Mouse (Mus musculus) heart, postnatal 4 days (tissue): ENCODE data around the gene Urad. TPM values are rescaled to one million over a fixed set of nuclear protein-coding genes. Genes with fewer than 3 reads are reported as not detected.

Experiments
- DNase-seq: peaks from one replicate; pipeline ENCODE4 v3.0.0; 2021
- total RNA-seq, 2 experiments: library from RNA; stranded (reverse); gene quantifications; 2 replicates each; pipeline ENCODE4 v1.2.3; 2021

Gene Urad
- total RNA-seq, result not detected

DNA sequence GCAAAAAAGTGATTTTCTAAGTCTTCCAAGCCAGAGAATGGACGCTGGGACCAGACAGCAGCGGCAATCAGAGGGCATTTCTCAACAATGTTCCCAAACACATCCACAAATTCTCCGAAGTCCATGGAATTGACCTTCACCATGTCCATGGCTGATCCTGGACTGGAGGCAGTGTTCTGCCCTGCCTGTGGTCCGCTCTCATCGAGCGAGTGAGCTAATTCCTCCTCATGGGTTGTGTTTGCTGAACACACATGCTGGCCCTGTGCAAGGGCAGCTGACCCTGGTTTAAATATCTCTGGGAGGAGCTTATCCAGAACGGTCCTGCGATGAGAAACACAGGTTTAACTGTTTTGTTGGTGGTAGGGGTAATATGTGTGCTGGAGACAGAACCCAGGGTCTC, at the start of gene Urad:
TSS of gene Urad (minus strand) at position 258 of the 400 bp plus-strand sequence.
- DNase-seq, result no peak

DNA sequence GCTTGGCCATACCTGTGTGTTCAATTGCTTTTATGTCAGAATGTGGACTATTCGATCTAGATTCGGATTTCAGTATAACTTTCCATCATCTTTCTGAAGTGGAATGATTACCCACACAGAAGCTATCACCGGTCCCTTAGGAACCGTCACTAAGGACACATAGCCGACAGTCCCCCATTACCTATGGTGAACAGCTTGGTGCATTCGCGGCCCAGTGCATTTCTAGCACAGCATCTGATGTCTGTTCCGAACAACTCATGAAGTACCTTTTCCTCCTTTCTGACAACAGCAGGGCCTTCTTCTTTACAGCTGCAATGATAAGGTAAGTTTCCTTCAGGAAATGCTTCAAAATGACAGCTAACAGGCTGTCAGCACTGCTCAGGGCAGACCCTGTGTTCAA, 48.0 kb upstream of the Urad start:
- no peak for DNase-seq

DNA sequence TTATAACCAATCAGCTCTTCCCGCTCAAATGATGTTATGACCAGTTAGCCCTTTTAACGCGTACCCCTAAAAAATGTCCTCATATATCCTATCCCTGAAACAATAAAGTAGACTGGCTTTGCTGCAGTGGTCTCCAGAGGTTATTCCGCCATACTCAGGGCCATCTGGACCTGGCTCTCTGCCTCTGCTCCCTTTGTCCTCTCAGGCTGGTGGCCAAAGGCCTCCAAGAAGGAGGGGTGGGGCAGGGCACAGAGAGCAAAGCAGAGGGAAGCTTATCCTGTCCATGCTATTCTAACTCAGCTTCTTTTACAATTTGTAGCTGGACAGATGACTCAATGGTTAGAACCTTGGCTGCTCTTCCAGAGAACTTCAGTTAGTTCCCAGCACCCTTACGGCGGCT, 46.0 kb upstream of the Urad start:
- DNase-seq, result no peak

DNA sequence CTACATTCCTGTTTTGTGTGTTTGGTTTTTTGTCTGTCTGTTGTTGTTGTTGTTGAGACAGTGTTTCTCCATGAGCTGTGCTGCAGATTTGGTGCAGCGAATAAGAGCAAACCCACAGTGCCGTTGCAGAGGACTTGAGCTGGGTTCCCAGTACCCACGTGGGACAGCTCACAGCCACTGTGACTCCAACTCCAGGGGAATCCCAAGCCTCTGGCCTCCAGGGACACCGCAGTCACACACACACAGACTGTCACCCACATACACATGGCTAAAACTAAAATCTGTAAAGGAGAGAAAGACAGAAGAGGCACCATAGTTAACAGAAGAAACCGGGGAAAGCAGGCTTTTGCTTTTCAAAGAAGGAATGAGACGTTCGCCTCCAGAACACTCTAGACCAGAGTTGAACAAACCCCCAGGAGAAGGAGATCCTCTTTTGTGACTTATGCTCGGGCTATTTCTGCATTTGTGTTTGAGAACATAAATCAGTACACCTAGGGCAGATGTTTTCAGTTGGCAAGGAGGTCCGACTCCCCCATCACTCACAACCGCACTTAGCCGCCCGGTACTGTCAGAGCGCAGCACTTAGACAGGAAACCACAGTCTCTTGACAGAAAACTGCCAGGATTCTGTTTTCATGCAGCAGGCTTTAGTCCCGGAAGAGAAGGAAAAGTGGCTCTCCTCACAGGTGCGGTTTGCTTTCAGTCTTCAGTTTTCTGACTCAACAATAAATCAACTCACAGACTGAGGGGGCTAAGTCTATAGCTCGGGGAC, 43.9 kb upstream of the Urad start:
- no peak for DNase-seq

DNA sequence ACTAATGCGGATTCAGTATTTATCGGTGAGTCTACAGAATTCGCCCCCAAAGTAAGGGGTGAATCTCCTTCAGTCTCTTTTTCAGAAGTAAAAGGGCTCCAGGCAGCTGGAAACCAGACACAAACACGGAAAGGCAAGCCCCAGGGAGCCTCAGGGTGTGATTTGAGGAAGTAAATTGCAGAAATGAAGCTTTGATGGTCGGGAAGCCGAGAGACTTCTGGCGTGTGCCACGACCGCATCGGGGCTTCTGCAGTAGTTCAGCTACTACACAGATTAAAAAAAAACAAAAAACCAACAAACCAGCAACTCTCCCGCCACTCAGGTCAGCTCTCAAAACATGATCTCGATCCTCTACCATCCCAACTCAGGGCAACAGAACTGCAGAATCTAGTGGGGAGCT, 40.8 kb upstream of the Urad start:
- no peak for DNase-seq

DNA sequence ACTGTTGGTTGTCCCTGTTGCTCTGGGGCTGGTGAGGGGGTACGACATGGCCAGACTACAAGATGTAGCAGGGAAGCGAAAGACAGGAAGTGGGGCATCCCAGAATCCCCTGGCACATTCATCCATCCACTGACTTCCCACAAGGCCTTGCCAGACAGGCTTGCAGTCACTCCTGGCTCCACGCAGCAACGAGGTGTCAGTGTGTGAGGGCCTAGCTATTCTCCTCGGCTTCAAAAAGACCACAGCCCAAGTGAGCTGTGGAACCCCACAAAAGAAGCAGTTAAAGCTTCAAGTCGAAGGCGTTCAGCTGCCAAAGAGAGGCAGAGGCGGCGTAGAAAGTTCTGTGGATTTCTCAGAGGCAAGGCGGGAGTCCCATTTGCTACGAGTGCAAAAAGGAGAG, 36.2 kb upstream of the Urad start:
- DNase-seq, result no peak

DNA sequence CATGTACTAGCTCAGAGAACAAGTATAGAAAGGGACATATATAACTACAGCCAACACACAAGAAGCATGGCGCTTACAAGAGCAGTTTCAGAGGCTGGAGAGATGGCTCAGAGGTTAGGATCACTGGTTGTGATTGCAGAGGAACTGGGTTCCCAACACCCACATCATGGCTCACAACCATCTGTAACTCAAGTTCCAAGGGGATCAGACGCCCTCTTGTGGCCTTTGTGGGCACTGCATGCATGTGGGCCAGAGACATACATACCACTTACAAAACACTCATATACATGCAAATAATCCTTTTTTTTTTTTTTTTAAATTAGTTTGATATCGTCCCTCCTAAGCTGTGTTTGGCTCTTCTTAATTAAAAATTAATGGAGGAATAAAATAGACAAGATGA, 35.3 kb upstream of the Urad start:
- peak; percentile 21 for DNase-seq

DNA sequence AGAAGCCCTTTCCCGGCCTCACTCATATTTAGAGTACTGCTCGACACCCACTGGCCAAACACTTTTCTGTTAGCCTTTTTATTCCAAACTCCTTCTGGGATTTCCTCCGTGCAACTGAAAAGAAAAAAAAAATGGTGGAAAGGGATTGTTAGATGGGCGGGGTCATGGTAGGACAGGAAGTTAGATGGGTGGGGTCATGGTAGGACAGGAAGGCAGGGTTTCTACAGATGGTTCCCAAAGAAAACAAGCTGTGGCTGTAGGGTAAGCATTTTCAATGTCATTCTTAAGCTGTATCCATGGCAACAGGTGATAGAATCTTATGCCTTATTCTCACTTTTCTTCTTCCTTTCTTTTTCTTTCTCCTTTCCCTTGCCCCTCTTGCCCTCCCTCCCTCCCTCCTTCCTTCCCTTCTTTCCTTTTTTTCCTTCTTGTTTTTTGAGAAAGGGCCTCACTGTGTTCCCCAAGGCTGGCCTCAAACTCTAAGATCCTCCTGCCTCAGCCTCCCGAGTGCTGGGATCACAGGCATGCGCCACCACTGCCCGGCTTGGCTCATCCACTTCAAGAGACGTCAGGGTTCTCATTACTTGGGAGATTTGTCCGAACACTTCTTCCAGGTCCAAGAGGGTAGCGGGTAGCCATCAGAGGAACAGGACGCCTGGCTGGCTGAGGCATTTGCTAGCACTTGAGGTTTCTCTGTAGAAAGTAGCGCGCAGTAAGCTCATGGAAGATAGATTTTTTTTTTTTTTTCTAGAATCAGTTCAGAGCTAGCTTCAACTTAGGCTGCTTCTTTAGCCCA, 34.2 kb upstream of the Urad start:
- DNase-seq, result no peak

DNA sequence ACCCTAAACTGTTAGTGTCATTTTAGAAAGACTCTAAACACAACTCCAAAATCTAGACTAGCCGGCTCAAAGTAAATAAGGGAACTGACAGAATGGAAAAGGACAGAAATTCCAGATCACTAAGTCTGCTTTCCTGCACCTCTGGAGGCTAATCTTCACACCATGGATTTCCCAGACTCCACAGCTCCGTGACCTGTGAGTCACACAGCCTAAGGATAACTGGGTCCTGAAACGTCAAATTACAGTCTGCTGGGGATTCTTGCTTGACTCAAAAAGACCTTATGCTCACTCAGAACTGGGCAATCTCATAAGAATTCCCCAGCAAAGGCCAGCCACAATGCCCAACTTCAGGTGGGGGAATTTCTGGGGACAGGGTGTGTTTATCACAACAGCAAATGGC, 33.5 kb upstream of the Urad start:
- DNase-seq, result no peak

DNA sequence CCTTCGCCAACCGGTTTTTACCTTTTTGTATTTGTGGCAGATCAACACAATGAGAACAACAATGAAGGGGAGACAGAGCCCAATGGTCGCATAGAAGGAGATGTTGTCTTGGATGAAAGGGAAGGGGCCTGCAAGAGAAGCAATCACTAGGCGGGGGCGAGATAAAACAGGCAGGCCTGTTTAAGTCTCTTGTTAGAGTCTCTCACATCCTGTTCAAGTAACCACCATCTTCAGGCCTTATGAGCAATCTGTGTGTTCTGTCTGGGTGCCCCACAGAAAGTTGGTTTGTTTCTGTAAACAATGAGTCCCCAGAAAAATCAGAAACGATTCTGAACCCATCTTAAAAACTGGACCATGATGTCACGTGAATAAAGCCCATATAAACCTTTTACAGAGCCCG, 32.7 kb upstream of the Urad start:
- DNase-seq, result no peak

DNA sequence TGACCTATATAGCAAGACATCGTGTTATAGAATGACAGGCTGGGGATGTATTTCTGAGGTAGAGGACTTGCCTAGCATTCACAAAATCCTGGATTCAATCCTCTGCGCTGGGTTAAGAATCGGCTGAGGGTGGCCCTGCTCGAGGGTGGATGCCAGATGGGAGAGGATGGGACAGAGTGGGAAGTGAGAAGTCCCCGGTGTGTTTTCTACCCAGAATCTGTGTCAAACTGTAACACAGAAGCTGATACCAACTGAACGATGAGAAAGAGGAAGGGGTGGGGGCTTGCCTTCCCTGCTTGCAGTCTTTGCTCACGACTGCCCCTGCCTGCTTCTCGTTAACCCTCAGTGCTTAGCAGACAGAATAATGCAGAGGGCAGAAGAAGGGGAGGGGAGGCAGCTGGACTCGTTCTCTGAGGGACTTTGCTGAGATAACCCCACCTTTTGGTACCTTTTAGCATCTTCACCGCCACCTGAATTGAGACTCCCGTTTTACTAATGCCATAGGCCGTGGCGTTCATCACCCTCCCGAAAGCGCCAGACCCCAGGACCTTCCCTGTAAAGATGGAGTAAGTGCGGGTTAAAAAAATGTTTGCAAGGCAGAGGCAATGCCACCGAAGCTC, 32.0 kb upstream of the Urad start:
- no peak for DNase-seq

DNA sequence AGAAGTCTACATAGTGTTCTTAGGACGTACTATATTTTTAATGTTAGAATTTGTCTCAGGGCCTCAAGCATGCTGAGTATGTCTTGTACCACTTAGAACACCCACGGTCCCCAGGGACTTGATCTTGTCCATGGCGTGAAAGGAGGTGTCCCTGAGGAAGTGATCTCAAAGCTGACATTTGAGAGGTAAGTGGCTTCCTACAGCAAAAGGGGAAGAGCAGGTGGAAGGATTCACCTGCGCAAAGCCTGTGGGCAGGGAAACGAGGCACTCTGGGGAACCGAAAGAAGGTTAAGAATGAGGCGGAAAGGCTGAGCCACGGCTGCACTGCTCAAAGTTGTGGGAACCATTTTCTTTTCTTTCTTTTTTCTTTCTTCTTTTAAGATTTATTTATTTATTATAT, 29.7 kb upstream of the Urad start:
- DNase-seq, result no peak

DNA sequence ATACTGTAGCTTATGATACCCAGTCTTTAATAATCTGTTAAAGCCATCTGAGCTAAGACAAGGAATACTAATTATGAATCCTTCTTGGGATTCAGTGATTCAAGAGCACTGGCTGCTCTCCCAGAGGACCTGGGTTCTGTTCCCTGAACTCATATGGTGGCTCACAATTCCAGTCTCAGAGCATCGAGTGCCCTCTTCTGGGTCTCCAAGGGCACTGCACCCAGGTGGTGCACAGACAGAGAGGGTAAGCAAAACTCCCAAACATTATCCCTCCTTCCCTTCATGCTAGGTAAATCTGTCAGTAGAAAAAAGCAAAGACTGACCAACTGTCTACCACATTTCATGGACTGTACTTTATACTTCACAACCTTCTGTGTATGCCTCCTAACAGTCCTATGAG, 23.7 kb upstream of the Urad start:
- no peak for DNase-seq

DNA sequence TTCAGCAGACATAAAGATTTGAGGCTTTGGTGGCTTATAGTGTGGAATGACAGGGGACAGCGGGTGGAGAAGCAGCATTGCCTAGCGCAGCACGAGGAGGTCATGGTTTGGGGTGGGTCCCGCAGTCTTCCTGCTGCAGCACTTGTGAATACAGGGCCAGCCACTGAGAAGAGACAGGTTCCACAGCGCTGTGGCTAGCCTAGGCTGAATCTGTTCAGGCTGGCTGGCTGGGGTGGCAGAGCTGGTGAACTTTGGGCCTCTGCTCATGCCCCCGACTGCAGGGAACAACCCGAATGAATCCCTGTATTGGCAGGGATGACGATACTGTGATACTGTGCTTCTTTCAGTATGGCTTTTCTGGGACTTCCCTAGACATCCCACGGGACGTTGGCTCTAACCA, 21.7 kb upstream of the Urad start:
- no peak for DNase-seq

DNA sequence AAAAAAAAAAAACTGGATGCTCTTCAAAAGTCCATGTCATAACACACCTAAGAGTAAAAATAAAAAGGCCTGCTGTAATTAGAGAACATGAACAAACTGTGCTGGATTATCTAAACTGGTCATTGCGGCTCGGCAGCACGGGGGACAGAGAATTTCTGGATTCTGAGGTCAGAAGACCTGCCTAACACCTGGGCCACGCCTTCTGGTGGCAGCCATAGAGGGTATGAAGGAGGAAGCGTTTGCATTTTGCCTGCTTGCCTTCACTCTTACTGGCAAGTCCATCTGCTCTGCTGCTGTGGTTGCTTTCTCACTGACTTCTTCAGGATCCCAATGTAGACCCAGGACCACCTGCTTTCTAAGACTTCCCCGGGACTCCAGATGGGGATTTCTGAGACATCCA, 20.7 kb upstream of the Urad start:
- DNase-seq, result no peak

DNA sequence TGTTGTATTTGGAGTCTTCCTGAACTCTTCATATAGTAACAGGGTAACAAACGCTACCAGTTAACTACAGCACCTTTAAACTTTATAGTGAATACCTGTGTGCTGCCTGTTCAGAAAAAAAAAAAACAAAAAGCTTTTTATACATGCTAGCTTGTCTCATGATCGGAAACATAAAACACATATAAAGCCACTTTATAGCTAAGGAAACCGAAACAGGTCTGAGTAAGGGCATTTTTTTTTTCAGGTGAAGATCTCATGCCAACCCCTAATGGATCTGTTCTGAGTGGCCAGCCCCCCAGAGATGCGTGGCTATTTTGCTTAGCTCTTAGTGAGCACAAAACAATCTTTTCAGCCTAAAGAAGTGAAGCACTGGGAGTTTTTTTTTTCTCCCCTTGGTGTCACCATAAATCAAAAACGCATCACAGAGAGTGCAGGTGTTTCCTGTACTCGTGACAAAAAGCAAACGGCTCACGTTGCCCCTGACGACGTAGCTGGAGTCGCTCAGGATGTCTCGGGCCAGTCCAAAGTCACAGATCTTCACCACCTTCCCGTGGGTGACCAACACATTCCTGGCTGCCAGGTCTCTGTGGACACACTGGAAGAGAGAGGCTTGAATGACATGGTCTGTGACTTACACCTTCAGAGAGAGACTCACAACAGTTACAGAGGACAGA, 18.6 kb upstream of the Urad start:
- DNase-seq, result no peak

DNA sequence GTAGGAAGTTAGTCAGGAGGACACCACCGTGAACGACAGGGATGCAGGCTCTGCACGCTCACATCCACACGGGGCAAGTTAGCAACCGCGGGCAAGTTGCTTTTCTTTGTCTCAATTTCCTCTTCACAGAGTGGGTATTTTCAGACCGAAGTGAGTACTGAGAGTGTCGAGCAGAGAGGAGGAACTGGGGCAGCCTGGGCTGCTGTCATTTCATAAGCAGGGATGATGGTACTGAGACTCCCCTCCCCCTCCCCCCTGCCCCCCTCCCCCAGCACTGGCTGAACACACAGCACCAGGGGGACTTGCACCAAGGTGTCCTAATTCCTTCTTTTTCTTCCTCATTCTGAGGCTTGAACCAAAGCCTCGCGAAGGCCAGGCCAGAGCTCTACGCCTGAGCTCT, 17.3 kb upstream of the Urad start:
- no peak for DNase-seq

DNA sequence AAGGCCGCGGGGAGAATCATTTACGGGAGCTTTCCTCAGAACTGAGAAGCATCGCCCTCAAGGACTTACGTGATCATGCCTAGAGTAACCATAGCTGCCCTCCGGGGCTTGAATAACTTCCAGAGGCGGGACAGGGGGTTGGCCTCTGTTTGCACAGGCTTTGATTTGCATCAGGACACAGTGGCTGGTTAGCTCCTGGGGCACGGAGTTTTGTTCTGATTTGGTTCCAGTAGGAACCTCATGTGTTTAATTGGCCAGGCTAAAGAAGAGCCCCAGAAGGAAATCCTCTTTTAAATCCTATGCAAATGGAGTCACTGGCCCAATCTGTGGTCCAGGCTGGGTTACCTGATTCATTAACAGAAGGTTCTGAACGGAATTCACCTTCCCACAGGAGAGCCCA, 16.7 kb upstream of the Urad start:
- DNase-seq, result no peak

DNA sequence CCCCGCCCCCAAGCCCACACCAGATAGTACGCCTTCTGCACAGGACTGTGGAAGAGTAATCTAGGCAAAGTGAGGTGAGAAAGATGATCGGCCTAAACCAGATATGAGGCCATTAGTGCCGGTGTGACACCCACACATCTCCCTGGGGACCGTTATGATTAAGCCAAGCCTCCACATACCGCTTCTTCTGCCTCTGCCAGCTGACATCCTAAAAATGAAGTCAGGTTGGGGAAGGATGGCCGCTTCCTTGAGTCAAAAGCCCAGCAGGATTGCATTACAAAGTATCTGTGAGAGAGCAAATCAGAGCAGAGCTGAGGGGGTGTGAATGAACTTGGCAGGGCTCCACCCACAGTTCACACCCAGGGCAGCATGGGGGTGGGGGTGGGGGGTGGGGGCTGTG, 10.5 kb upstream of the Urad start:
- no peak for DNase-seq

DNA sequence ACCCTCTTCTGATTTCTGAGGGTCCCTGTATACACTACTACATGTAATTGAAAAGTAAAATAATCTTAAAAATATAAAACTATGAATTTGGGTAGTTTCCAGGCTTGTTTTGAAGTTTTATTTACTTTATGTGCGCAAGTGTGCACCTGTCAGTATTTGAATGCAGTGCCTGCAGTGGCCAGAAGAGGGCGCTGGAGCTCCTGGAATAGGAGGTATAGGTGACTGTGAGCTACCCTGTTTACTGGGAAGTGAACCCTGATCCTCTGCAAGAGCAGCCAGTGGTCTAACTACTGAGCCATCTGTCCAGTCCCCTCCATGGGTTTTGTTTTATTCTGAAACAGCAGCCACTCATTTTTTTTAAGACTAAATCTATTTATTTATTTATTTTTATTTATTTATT, 9.3 kb upstream of the Urad start:
- peak; percentile 60 for DNase-seq

DNA sequence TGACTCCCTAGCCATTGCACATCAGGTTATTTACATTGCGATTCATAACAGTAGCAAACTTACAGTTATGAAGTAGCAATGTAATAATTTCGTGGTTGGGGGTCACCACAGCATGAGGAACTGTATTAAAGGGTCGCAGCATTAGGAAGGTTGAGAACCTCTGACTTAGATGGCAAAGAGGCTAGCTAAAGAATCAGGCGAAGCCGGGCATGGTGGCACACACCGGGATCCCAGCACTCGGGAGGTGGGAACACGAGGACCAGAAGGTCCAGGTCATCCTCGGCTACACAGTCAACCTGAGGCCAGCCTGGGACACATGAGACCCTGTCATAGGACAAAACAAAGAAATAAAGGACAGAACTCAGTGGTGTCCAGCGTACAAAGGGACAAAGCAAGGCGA, 7.7 kb upstream of the Urad start:
- DNase-seq, result no peak

DNA sequence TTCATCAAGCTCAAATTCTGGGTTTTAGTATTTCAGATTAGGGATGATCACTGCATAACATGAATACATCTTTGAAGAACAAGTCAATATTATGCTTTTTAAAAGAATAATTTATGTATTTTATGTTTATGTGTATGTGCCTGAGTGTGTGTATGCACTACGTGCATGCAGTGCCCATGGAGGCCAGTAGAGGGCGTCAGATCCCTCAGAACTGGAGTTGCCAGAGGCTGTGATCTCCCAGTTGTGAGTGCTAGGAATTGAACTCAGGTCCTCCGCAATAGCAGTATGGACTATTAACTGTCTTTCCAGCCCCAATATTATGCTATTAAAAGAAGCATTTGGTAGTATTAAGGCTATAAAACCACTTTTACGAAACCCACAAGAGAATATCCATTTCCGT, 5.4 kb upstream of the Urad start:
- DNase-seq, result no peak

DNA sequence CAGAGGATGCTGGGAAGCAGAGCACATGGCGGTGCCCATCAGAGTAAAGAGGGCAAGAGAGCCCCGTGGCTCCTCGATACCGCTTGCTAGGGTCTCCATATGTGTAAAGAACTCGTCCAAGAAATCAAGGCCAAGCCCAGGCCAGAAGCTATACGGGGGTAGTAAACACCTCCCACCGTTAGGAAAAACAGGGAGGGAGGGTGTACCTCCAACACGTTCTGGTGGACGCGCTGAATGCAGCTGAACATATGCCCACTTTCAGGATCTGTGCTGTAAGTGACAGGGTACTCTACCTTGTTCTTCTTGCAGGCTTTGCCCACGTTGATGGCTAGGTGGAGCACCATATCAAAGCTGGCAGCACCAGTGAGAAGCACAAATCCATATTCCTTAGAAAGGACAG, 3.7 kb upstream of the Urad start:
- no peak for DNase-seq
